Mouse (Mus musculus): Measurements from ENCODE around the gene Trim71.

- TF ChIP-seq CTCF (IDR thresholded peaks at IDR 0.05; ENCODE audit: low read depth) (no peak), EP300 (IDR thresholded peaks at IDR 0.05; ENCODE audit: low read depth) (no peak)
These were observed 14.1 kb downstream of the Trim71 start for GRCm38 (mm10) chr9:114550033-114550432.
